Mouse (Mus musculus): ENCODE measurements at regions not wholly inside any gene's neighbourhood (a gene's known extent, or its start where the extent isn't known, plus 50 kb on each side); places are given as distances from the start of the nearest gene placed in this dataset.

DNA sequence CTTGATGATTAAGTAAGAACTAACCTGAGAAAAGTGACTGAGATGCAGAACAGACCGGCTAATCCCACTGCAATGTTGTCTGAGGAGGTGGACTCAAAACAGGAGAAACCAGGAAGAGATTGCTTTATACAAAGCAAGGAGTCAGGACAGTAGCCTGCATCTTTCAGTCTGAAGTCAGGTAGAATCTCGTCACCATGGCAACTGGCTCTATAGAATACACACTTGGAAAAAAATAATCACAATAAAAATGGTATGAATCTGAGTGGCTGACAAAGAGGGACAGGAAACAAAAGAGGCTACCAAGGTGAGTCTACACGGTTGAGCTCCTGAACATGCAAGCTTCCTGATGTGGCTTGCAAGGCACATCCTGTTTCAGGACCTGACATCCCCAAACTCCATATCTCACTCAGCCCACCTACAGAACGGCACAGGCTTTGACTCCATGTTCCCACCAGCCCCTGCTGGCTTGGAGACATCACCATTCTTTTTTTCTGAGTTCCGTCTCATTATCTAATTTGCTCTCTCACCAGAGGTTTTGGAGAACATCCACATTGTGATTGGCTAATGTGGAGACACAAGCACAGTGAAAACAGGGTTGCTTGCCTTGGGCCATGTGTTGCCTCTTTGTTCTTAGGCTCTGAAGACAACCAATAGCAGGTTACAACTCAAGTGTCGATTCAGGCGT lies 179.7 kb upstream of the Map1b start:
- no peak for TF ChIP-seq CTCF (IDR thresholded peaks at IDR 0.05)
- no peak for TF ChIP-seq POLR2A (IDR thresholded peaks at IDR 0.05; ENCODE audit: insufficient read depth, low read depth, low read length)
- no peak for TF ChIP-seq EP300 (IDR thresholded peaks at IDR 0.05; ENCODE audit: insufficient read depth, low read depth, low read length)
